Mouse (Mus musculus) small intestine, adult 2 months (tissue): Measurements from ENCODE around the gene Dpysl5. TPM values are rescaled to one million over a fixed set of nuclear protein-coding genes. Genes with fewer than 3 reads are reported as not detected.

Source experiments
- H3K27ac ChIP-seq: fragments of 200-500 bp; 2 replicates; pipeline ENCODE4 v1.5.1; 2012; ENCODE audit warnings: low read depth, low read length, control low read depth, inconsistent platforms; ENCODE audit not compliant: insufficient read depth
- H3K27me3 ChIP-seq: fragments of 200-500 bp; 2 replicates; pipeline ENCODE4 v1.6.1; 2012; ENCODE audit warnings: mild to moderate bottlenecking, moderate library complexity, low read length, inconsistent platforms; ENCODE audit not compliant: control insufficient read depth, insufficient read depth
- H3K36me3 ChIP-seq: fragments of 200-500 bp; 2 replicates; pipeline ENCODE4 v1.6.1; 2012; ENCODE audit warnings: mild to moderate bottlenecking, low read length, control low read depth, inconsistent platforms; ENCODE audit not compliant: control insufficient read depth, insufficient read depth
- H3K4me1 ChIP-seq: fragments of 200-500 bp; 2 replicates; pipeline ENCODE4 v1.6.1; 2012; ENCODE audit warnings: low read length, inconsistent platforms, mixed read lengths; ENCODE audit not compliant: control insufficient read depth, insufficient read depth, insufficient read length
- H3K4me3 ChIP-seq: fragments of 200-500 bp; 2 replicates; pipeline ENCODE4 v1.5.1; 2012; ENCODE audit warnings: low read depth, mild to moderate bottlenecking, control low read depth, inconsistent platforms, low read length, moderate library complexity
- CTCF ChIP-seq: fragments of 200-500 bp; IDR thresholded peaks from 2 replicates; pipeline ENCODE4 v1.5.1; 2012; ENCODE audit warnings: low read depth, mild to moderate bottlenecking, control low read depth, inconsistent platforms, low read length, moderate library complexity, mixed read lengths; ENCODE audit not compliant: insufficient replicate concordance, insufficient read length; ENCODE audit errors: extremely low read depth
- POLR2A ChIP-seq: fragments of 200-500 bp; IDR thresholded peaks from 2 replicates; pipeline ENCODE4 v1.6.1; 2012; ENCODE audit warnings: low read depth, mild to moderate bottlenecking, control low read depth, inconsistent platforms, low read length, moderate library complexity
- WGBS: fragments of 180-500 bp; shearing (Covaris S2); methylation state at CpG from one replicate; pipeline ENCODE4 v1.1.7; 2018; 5-methylcytosine and 5-hydroxymethylcytosine counted together
- polyA plus RNA-seq: library from polyadenylated mRNA; depleted of rRNA; stranded (reverse); fragments of >200 nt; gene quantifications from 2 replicates; pipeline ENCODE4 v1.2.3, GENCODE M21; 2012

Dpysl5 gene
- polyA plus RNA-seq, 1 experiment: 0.66 TPM

DNA sequence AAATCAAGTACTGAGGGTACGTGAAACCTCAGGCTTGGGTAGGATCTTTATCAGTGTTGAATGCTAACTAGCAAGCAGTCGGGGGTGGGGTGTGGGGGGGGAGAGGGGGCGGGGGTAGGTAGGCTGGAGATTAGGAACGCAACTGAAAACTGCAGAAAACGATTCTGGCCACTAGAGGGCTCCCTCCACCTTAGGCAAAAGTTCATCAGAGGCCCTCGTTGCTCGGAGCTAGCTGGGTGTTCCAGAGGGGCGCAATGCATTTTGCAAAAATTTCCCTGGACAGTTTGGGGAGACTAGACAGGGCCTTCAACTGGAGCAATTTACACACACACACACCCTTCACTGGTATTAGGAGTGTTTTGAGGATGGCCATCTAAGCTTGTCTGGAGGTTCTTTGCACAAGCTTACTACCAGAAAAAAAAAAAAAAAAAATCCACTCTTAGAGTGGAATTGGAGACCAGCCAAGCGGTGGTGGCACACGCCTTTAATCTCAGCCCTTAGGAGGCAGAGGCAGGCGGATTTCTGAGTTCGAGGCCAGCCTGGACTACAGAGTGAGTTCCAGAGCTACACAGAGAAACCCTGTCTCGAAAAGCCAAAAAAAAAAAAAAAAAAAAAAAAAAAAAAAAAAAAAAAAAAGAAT, 1.5 kb upstream of the Dpysl5 start:
- peaks cover 20% of the 10 kb centered on the region for H3K4me1 ChIP-seq
- 7% methylated on average over 13 of the region's 13 CpGs for WGBS
- no peak overlapping the region for H3K4me3 ChIP-seq
- no peak for TF ChIP-seq POLR2A
- peak; percentile 88; the same call in 1 of the 2 replicates for TF ChIP-seq CTCF
- H3K36me3 ChIP-seq: no peaks in the 10 kb centered on the region
- peaks cover 32% of the 10 kb centered on the region for H3K27me3 ChIP-seq
- H3K27ac ChIP-seq: no peak overlapping the region

DNA sequence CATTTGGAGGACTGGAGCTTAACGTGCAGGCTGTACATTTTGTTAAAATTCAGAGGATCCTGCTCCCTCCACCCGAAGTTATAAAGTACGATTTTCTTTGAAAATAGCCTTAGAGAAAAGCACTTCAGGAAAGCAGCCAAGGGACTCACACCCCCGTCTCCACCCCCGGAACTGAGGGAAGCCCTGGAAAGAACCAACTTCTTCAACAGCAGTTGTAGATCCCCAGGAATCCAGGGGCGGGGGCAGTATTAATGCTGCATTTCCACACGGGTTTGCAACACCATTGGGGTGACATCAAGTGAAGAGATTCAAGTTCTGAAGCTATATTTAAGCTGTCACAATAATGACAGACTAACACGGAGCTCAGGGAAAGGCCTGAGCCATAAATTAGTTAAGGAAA, 878 bp upstream of the Dpysl5 start:
- 34% methylated on average over 8 of the region's 8 CpGs for WGBS
- Histone ChIP-seq H3K27ac (no peak overlapping the region), H3K4me1 (peaks cover 20% of the 10 kb centered on the region), H3K36me3 (no peaks in the 10 kb centered on the region), H3K4me3 (no peak overlapping the region), H3K27me3 (peaks cover 35% of the 10 kb centered on the region)
- TF ChIP-seq POLR2A: no peak
- TF ChIP-seq CTCF: no peak

GRCm38 (mm10) chr5:30712002-30712390, 632 bp downstream of the Dpysl5 start:
- TF ChIP-seq CTCF (no peak), POLR2A (no peak)
- peaks cover 35% of the 10 kb centered on the region for H3K27me3 ChIP-seq
- 1% methylated on average over 14 of the region's 14 CpGs for WGBS

DNA sequence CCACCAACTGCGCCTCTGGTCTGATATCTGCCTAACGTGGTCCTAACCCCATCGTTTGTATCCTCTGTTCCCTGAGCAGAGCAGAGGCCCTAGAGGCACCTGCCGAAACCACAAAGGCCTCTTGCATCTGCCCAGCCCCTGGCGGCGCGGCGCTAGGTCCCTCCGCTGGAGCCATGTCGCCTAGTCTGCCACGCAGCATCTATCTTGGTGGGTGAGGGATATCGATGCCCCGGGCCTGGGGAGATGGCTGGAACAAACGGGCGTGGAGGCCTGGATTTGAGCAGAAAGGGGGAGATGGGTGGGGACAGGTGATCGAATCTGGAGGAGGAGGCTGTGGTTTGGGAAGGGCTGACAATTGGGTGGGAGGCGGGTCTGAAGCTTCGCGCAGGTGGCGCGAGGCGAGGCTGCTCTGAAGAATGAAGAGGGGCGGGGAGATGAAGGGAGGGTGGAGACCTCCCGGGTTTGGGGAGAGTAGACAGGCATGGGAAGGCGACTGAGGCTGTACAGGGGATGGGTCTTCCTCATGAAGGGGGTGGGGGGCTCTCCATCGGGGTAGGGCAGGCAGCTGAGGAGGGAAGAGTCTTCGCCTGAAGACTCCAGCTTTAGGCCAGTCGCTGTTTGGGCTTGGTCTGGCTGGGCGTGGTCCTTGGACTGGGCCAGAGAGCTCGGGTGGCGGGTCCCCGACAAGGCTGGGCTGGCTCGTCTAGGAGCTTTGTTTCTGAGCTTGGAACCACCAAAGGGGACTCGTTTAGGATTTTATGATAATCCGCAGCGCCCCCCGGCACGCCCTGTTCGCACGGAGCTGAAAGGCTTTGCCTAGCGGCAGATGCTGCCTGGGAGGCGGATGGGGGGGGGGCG, 1.3 kb downstream of the Dpysl5 start:
- Histone ChIP-seq H3K27ac (no peak overlapping the region), H3K4me1 (peaks cover 20% of the 10 kb centered on the region), H3K36me3 (no peaks in the 10 kb centered on the region), H3K4me3 (peak overlapping the region; percentile 60), H3K27me3 (peaks cover 35% of the 10 kb centered on the region)
- 2% methylated on average over 43 of the region's 43 CpGs for WGBS
- no peak for TF ChIP-seq POLR2A
- no peak for TF ChIP-seq CTCF

More at GRCm38 (mm10) chr5:30712002-30712390, 632 bp downstream of the Dpysl5 start:
- Histone ChIP-seq H3K36me3 (no peaks in the 10 kb centered on the region), H3K4me1 (peaks cover 20% of the 10 kb centered on the region), H3K27ac (no peak overlapping the region), H3K4me3 (peak overlapping the region; percentile 60)

- Histone ChIP-seq H3K4me3 (peak overlapping the region; percentile 60), H3K4me1 (peaks cover 20% of the 10 kb centered on the region), H3K36me3 (no peaks in the 10 kb centered on the region), H3K27ac (no peak overlapping the region), H3K27me3 (peaks cover 35% of the 10 kb centered on the region)
- under 1% methylated on average over 20 of the region's 20 CpGs for whole genome bisulfite sequencing
- TF ChIP-seq POLR2A: no peak
- TF ChIP-seq CTCF: no peak
Observed at GRCm38 (mm10) chr5:30713299-30713675, 1.9 kb downstream of the Dpysl5 start.

- WGBS: 15% methylated on average over 11 of the region's 11 CpGs
- Histone ChIP-seq H3K36me3 (no peaks in the 10 kb centered on the region), H3K4me3 (peak overlapping the region; percentile 60), H3K27me3 (peaks cover 35% of the 10 kb centered on the region), H3K27ac (no peak overlapping the region), H3K4me1 (peaks cover 20% of the 10 kb centered on the region)
- no peak for TF ChIP-seq CTCF
Observed at GRCm38 (mm10) chr5:30713691-30714090, 2.3 kb downstream of the Dpysl5 start.

DNA sequence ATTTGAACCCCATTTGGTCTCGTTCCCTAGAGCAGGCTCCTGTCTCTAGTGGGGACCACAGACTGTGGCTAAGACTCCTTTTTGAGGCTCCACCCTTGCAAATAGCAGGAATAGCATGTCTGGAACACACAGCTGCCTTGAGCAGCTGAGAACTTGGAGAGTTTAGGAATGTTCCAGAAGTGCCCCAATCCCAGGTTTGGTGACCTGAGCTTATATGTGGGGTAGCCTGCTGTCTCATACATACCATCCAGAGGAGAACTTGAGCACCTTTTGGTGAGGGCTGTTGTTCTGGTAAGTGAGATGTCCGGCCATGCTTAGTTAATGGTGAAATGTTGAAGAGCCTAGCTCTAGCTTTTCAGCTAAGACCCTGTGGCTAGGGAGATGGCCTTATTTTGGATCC, 4.9 kb downstream of the Dpysl5 start:
- Histone ChIP-seq H3K36me3 (no peaks in the 10 kb centered on the region), H3K27me3 (peaks cover 28% of the 10 kb centered on the region), H3K4me3 (no peak overlapping the region), H3K27ac (no peak overlapping the region), H3K4me1 (peaks cover 17% of the 10 kb centered on the region)
- no peak for TF ChIP-seq CTCF
- TF ChIP-seq POLR2A: no peak
- 87% methylated on average over 2 of the region's 2 CpGs for WGBS
